Mouse (Mus musculus) brain, embryonic 14.5 days (tissue): Measurements from ENCODE around the gene Vps13d. TPM values are rescaled to one million over a fixed set of nuclear protein-coding genes. Genes with fewer than 3 reads are reported as not detected.

Experiments used
- DNase-seq: peaks from one replicate; pipeline ENCODE4 v3.0.0-alpha.2; 2011; ENCODE audit warnings: low read depth
- CTCF ChIP-seq: fragments of 200-500 bp; IDR thresholded peaks from 2 replicates; pipeline ENCODE4 v1.5.1; 2012; ENCODE audit warnings: inconsistent platforms, mild to moderate bottlenecking, moderate library complexity, borderline replicate concordance; ENCODE audit not compliant: insufficient read depth, insufficient read length; ENCODE audit errors: extremely low read depth
- POLR2A ChIP-seq: fragments of 200-500 bp; IDR thresholded peaks from 2 replicates; pipeline ENCODE4 v1.6.1; 2012; ENCODE audit warnings: mild to moderate bottlenecking, inconsistent platforms, borderline replicate concordance; ENCODE audit not compliant: poor library complexity, insufficient read depth, insufficient read length, severe bottlenecking; ENCODE audit errors: extremely low read depth
- polyA plus RNA-seq: library from polyadenylated mRNA; depleted of rRNA; stranded (reverse); fragments of >200 nt; gene quantifications from 2 replicates; pipeline ENCODE4 v1.2.3, GENCODE M21; 2012

Vps13d gene
- polyA plus RNA-seq, 1 experiment = 26.9 TPM

DNA sequence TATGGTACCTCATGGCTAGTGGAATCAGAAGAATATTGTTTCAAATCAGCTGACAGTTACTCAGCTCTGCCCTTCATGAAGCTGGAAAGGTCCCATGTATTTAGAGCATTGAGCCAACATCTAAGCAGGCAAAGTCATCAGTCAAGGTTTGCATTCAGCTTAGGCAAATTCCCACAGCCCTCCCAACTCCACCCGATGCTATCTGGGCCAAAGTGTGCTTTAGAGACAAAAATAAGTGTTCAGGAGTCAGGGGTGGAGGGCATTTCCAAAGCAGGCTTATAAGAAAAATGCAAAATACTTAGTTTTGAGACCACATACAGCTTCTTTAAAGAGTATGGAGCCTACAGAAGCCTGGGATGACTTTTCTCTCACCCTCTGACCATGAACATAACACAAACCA, 95.5 kb downstream of the Vps13d start:
- TF ChIP-seq CTCF (no peak), POLR2A (no peak)
- no peak for DNase-seq

- DNase-seq = no peak
- TF ChIP-seq CTCF (no peak), POLR2A (no peak)
These were observed 96.8 kb downstream of the Vps13d start for GRCm38 (mm10) chr4:145097974-145098373.

DNA sequence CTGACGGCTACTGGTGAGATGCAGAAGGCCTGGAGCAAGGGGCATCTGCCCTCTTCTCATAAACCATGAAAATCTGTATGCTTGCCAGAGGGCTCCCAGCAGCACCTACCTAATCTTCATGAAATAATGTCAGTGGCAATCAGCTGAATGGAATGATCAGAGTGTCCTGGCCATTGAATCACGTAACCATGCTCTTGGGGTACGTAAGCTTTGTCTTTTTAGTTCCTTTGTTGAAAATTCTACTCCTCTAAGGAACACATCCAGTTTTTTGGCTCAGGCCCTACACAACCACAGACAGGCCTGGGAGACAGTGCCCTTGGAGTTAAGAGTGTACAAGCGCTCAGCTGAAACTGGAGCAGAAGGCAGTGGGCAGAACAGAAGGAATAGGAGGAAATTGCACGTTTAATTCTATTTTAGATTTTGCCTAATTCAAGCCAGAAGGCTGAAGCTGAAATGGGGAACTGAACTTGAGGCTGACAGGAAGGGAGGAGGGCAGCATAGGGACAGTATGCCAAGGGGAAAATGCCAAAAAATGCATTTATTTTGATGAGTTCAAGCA, 98.2 kb downstream of the Vps13d start:
- no peak for TF ChIP-seq POLR2A
- TF ChIP-seq CTCF = no peak
- DNase-seq = no peak

DNA sequence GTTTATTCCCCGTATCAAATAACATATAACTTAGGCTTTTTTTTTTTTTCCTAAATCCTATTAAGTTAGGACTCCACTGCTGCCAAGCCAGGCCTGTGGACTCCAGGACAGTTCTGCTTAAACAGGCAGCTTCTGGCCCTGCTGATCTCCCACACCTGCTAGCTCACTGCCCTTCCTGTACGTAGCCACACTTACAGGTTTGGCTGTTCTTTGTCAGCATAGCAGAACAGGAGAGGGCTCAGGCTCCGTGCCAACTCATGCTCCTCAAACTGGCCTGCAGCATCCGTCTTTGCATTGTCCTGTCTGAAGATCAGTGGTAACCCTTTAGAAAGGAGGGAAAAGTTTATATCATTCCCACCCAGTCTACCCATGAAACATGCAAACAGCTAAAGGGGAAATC, 108.3 kb downstream of the Vps13d start:
- no peak for DNase-seq
- TF ChIP-seq CTCF (no peak), POLR2A (no peak)

GRCm38 (mm10) chr4:145079324-145079723, 115.5 kb downstream of the Vps13d start:
- TF ChIP-seq POLR2A (no peak), CTCF (no peak)
- DNase-seq = no peak

DNA sequence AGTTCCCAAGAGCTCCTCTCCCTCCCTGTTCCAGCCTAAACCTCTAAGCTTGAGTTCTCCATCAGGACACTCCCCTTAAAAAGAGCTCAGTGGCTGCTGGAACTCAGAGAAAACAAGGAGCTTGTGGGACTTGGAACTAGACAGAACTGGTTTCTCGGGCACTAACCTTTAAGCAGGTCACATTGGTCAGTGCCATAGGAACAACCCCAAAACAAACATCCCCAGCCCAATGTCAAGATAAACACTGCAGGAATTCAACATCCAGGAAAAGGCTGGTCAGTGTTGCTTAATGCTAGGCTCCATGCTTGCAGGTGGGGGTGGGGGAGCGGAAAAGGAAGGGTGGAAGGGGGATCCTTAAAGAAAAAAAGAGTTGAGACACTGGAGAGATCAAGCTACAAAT, 120.5 kb downstream of the Vps13d start:
- DNase-seq = no peak
- TF ChIP-seq CTCF (no peak), POLR2A (no peak)

GRCm38 (mm10) chr4:145073728-145074127, 121.1 kb downstream of the Vps13d start:
- no peak for DNase-seq

GRCm38 (mm10) chr4:145071942-145072341, 122.9 kb downstream of the Vps13d start:
- no peak for TF ChIP-seq CTCF
- TF ChIP-seq POLR2A = no peak
- DNase-seq = no peak

More at GRCm38 (mm10) chr4:145073728-145074127, 121.1 kb downstream of the Vps13d start:
- TF ChIP-seq POLR2A = no peak
- TF ChIP-seq CTCF = no peak

DNA sequence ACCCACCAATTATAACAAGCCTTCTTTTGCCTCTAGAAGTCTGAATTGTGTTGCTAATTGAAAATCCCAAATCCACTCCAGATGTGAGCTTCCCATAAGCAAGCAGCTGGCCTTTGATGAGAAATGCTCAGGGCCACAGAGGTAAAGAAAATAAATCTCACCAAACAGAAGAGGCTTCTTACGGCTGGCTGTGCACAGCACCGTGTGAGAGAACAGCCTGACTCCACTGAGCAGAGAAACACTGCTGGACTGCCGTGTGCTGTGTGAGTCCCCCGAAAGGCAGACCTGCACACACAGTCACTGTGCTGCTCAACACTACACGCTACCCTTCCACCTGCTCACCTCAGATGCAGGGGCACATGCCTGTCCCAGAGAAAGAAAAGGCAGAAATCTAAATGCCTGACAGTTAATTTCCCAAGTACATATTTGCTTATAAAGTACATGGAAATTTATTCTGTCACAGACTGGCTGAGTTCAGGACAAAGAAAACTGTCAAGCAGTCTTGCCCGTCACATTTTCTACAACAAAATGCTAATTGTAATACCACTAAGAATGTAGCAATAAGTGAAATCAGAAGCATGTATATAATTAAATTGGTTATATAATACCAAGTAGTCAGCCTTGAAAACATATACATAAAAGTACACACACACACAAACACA, 127.7 kb downstream of the Vps13d start:
- TF ChIP-seq POLR2A = no peak
- no peak for TF ChIP-seq CTCF
- DNase-seq = peak; percentile 51

GRCm38 (mm10) chr4:145066336-145067018, 128.3 kb downstream of the Vps13d start:
- DNase-seq = peak; percentile 1
- TF ChIP-seq CTCF (no peak), POLR2A (no peak)

GRCm38 (mm10) chr4:145058749-145059442, 135.9 kb downstream of the Vps13d start:
- TF ChIP-seq CTCF (no peak), POLR2A (no peak)
- DNase-seq = no peak
